Mouse (Mus musculus): ENCODE data around the gene Lrrc8b. TPM values are rescaled to one million over a fixed set of nuclear protein-coding genes. Genes with fewer than 3 reads are reported as not detected.

Gene Lrrc8b
- polyA plus RNA-seq, 1 experiment from 2014 or later, result 22.9 TPM

DNA sequence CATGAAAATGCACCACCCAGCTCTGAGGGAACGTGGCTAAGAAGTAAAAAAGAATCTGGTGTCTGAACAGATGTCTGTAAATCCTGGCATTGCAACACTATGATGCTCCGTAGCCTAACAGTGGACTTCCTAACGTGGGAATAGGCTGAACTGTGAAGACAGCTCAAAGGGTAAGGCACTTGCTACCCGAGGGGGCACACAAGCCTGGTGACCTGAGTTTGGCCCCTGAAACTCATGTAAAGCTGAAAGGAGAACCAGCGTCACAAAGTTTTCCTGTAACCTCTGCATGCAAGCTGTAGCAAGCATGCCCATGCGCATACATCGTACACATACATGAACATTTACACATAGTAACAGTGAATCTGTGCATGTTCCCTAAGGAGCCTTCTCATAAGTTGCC lies 81.0 kb downstream of the Lrrc8b start:
- no peaks in the 10 kb centered on the region for H3K9me3 ChIP-seq (ENCODE audit: control insufficient read depth, low read length)
- WGBS, result 70% methylated on average over 7 of the region's 7 CpGs
- H3K4me1 ChIP-seq (ENCODE audit: control insufficient read depth, insufficient read depth, low read length), result peaks cover 14% of the 10 kb centered on the region
- no peak overlapping the region for H3K4me2 ChIP-seq (ENCODE audit: low read depth, low read length)
- no peak for ATAC-seq (ENCODE audit: low read depth)
- H3K4me3 ChIP-seq (ENCODE audit: low read depth, low read length), result no peak overlapping the region
- no peaks in the 10 kb centered on the region for H3K36me3 ChIP-seq (ENCODE audit: control insufficient read depth, insufficient read depth, low read length)
- H3K9ac ChIP-seq (replicated peaks; ENCODE audit: low read depth, low read length), result no peak overlapping the region
- H3K27ac ChIP-seq (ENCODE audit: low read depth, low read length), result no peak overlapping the region
- H3K27me3 ChIP-seq (ENCODE audit: control insufficient read depth, insufficient read depth, low read length), result no peaks in the 10 kb centered on the region

- Histone ChIP-seq H3K4me3 (ENCODE audit: low read depth, low read length) (no peak overlapping the region), H3K27me3 (ENCODE audit: control insufficient read depth, insufficient read depth, low read length) (no peaks in the 10 kb centered on the region), H3K4me1 (ENCODE audit: control insufficient read depth, insufficient read depth, low read length) (peaks cover 11% of the 10 kb centered on the region), H3K4me2 (ENCODE audit: low read depth, low read length) (no peak overlapping the region), H3K9ac (replicated peaks; ENCODE audit: low read depth, low read length) (no peak overlapping the region), H3K36me3 (ENCODE audit: control insufficient read depth, insufficient read depth, low read length) (no peaks in the 10 kb centered on the region), H3K27ac (ENCODE audit: low read depth, low read length) (no peak overlapping the region), H3K9me3 (ENCODE audit: control insufficient read depth, low read length) (no peaks in the 10 kb centered on the region)
- no peak for ATAC-seq (ENCODE audit: low read depth)
- 21% methylated on average over 4 of the region's 4 CpGs for WGBS
Measured at GRCm38 (mm10) chr5:105498429-105499000, 82.9 kb downstream of the Lrrc8b start.

DNA sequence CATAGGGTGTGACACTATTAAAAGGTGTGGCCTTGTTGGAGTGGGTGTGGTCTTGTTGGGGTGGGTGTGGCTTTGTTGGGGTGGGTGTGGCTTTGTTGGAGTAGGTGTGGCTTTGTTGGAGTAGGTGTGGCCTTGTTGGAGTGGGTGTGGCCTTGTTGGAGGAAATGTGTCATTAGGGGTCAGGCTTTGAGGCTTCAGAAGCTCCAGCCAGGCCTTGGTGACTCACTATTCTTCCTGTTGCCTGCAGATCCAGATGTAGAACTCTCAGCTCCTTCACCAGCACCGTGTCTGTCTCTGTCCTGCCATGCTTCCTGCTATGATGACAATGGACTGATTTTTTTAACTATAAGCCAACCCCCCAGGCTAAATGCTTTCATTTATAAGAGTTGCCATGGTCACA lies 83.8 kb downstream of the Lrrc8b start:
- H3K9ac ChIP-seq (replicated peaks; ENCODE audit: low read depth, low read length), result no peak overlapping the region
- ATAC-seq (ENCODE audit: low read depth), result no peak
- H3K4me3 ChIP-seq (ENCODE audit: low read depth, low read length), result no peak overlapping the region
- H3K27me3 ChIP-seq (ENCODE audit: control insufficient read depth, insufficient read depth, low read length), result no peaks in the 10 kb centered on the region
- H3K36me3 ChIP-seq (ENCODE audit: control insufficient read depth, insufficient read depth, low read length), result no peaks in the 10 kb centered on the region
- no peaks in the 10 kb centered on the region for H3K9me3 ChIP-seq (ENCODE audit: control insufficient read depth, low read length)
- H3K4me1 ChIP-seq (ENCODE audit: control insufficient read depth, insufficient read depth, low read length), result peaks cover 11% of the 10 kb centered on the region
- no peak overlapping the region for H3K27ac ChIP-seq (ENCODE audit: low read depth, low read length)
- H3K4me2 ChIP-seq (ENCODE audit: low read depth, low read length), result no peak overlapping the region
- WGBS, result 32% methylated on average over 1 of the region's 1 CpGs

GRCm38 (mm10) chr5:105500132-105501121 lies 84.9 kb downstream of the Lrrc8b start:
- Histone ChIP-seq H3K27me3 (ENCODE audit: control insufficient read depth, insufficient read depth, low read length) (no peaks in the 10 kb centered on the region), H3K4me2 (ENCODE audit: low read depth, low read length) (no peak overlapping the region), H3K27ac (ENCODE audit: low read depth, low read length) (peak overlapping the region; percentile 10; the same call in 1 of the 2 replicates), H3K4me1 (ENCODE audit: control insufficient read depth, insufficient read depth, low read length) (peaks cover 11% of the 10 kb centered on the region), H3K9ac (replicated peaks; ENCODE audit: low read depth, low read length) (no peak overlapping the region), H3K4me3 (ENCODE audit: low read depth, low read length) (no peak overlapping the region), H3K9me3 (ENCODE audit: control insufficient read depth, low read length) (no peaks in the 10 kb centered on the region), H3K36me3 (ENCODE audit: control insufficient read depth, insufficient read depth, low read length) (no peaks in the 10 kb centered on the region)
- ATAC-seq (ENCODE audit: low read depth), result peak; percentile 18; the same call in 1 of the 2 replicates
- WGBS, result 42% methylated on average over 12 of the region's 12 CpGs

- ATAC-seq (ENCODE audit: low read depth), result no peak
- no peaks in the 10 kb centered on the region for H3K9me3 ChIP-seq (ENCODE audit: control insufficient read depth, low read length)
- H3K27ac ChIP-seq (ENCODE audit: low read depth, low read length), result no peak overlapping the region
- H3K4me2 ChIP-seq (ENCODE audit: low read depth, low read length), result no peak overlapping the region
- H3K9ac ChIP-seq (replicated peaks; ENCODE audit: low read depth, low read length), result no peak overlapping the region
- WGBS, result 94% methylated on average over 3 of the region's 3 CpGs
- H3K4me1 ChIP-seq (ENCODE audit: control insufficient read depth, insufficient read depth, low read length), result peaks cover 11% of the 10 kb centered on the region
- no peaks in the 10 kb centered on the region for H3K36me3 ChIP-seq (ENCODE audit: control insufficient read depth, insufficient read depth, low read length)
- H3K27me3 ChIP-seq (ENCODE audit: control insufficient read depth, insufficient read depth, low read length), result no peaks in the 10 kb centered on the region
- no peak overlapping the region for H3K4me3 ChIP-seq (ENCODE audit: low read depth, low read length)
Measured at GRCm38 (mm10) chr5:105501136-105501535, 85.6 kb downstream of the Lrrc8b start.

DNA sequence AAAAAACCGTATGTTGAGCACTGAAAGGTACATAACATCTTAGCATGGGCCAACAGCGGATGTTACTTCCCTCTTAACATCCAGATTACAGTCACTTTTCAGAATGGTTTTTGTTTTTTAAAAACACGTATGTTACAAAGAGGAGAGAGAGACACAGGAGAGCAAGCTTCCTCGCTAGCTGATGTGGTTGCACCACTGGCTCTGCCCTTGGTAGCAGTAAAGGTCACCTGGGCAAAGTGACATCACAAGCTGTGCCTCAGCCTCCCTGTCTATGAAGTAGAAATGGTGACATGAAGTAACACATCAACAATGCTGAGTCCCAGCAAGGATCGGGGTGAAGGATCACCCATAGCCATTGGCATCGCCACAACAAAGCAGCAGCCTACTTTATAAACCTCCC lies 93.2 kb downstream of the Lrrc8b start:
- 92% methylated on average over 6 of the region's 6 CpGs for WGBS
- H3K4me1 ChIP-seq (ENCODE audit: control insufficient read depth, insufficient read depth, low read length), result no peaks in the 10 kb centered on the region
- no peaks in the 10 kb centered on the region for H3K9me3 ChIP-seq (ENCODE audit: control insufficient read depth, low read length)
- no peaks in the 10 kb centered on the region for H3K36me3 ChIP-seq (ENCODE audit: control insufficient read depth, insufficient read depth, low read length)
- H3K4me2 ChIP-seq (ENCODE audit: low read depth, low read length), result no peak overlapping the region
- ATAC-seq (ENCODE audit: low read depth), result no peak
- no peaks in the 10 kb centered on the region for H3K27me3 ChIP-seq (ENCODE audit: control insufficient read depth, insufficient read depth, low read length)
- no peak overlapping the region for H3K4me3 ChIP-seq (ENCODE audit: low read depth, low read length)
- no peak overlapping the region for H3K27ac ChIP-seq (ENCODE audit: low read depth, low read length)
- no peak overlapping the region for H3K9ac ChIP-seq (replicated peaks; ENCODE audit: low read depth, low read length)

DNA sequence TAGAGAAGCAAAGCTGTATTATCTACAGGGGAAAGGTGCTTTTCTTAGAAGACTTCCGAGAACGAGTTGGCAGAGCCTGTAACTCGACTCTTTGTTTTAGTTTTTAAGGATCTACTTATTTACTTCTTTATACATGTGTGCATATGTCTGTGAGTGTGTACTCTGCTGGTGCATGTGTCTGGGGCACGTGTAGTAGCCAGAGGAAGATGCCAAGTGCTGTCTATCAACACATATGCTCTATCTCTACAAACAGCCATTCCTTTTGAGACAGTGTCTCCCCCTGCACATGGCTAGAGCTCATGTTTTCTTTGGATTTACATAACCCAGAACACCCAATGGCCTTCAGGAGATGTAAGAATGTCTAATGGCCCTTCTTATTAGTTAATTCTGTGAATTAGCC lies 96.7 kb downstream of the Lrrc8b start:
- WGBS, result 83% methylated on average over 4 of the region's 4 CpGs
- H3K27ac ChIP-seq (ENCODE audit: low read depth, low read length), result no peak overlapping the region
- H3K36me3 ChIP-seq (ENCODE audit: control insufficient read depth, insufficient read depth, low read length), result no peaks in the 10 kb centered on the region
- ATAC-seq (ENCODE audit: low read depth), result no peak
- no peaks in the 10 kb centered on the region for H3K4me1 ChIP-seq (ENCODE audit: control insufficient read depth, insufficient read depth, low read length)
- H3K27me3 ChIP-seq (ENCODE audit: control insufficient read depth, insufficient read depth, low read length), result no peaks in the 10 kb centered on the region
- H3K4me2 ChIP-seq (ENCODE audit: low read depth, low read length), result no peak overlapping the region
- no peak overlapping the region for H3K4me3 ChIP-seq (ENCODE audit: low read depth, low read length)
- H3K9ac ChIP-seq (replicated peaks; ENCODE audit: low read depth, low read length), result no peak overlapping the region
- H3K9me3 ChIP-seq (ENCODE audit: control insufficient read depth, low read length), result no peaks in the 10 kb centered on the region

DNA sequence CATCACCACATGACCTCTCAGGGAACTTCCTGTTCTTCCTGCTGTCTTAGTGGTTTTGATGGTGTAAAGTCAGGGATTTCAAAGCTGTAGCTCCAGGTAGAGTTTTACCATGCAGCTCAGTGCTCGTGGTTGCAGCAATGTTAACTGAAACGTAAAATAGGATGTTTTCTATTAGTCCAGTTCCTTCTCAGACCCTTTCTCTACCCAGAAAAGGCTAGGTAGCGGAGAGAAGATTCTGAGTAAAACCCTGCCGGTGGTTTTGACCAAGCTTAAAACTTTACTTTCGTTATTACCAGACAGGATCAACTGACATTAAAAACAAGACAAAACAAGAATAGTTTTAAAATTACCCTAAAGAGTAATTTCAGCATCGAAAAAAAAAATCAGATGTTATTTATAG lies 100.0 kb downstream of the Lrrc8b start:
- no peaks in the 10 kb centered on the region for H3K9me3 ChIP-seq (ENCODE audit: control insufficient read depth, low read length)
- no peak overlapping the region for H3K9ac ChIP-seq (replicated peaks; ENCODE audit: low read depth, low read length)
- no peak overlapping the region for H3K4me3 ChIP-seq (ENCODE audit: low read depth, low read length)
- WGBS, result 75% methylated on average over 6 of the region's 6 CpGs
- H3K36me3 ChIP-seq (ENCODE audit: control insufficient read depth, insufficient read depth, low read length), result no peaks in the 10 kb centered on the region
- no peak for ATAC-seq (ENCODE audit: low read depth)
- H3K4me1 ChIP-seq (ENCODE audit: control insufficient read depth, insufficient read depth, low read length), result 0 out of 2 replicates have a peak, but pooled peaks cover 6% of the 10 kb centered on the region
- H3K27ac ChIP-seq (ENCODE audit: low read depth, low read length), result no peak overlapping the region
- no peak overlapping the region for H3K4me2 ChIP-seq (ENCODE audit: low read depth, low read length)
- no peaks in the 10 kb centered on the region for H3K27me3 ChIP-seq (ENCODE audit: control insufficient read depth, insufficient read depth, low read length)

- Histone ChIP-seq H3K9ac (replicated peaks; ENCODE audit: low read depth, low read length) (no peak overlapping the region), H3K4me1 (ENCODE audit: control insufficient read depth, insufficient read depth, low read length) (0 out of 2 replicates have a peak, but pooled peaks cover 6% of the 10 kb centered on the region), H3K36me3 (ENCODE audit: control insufficient read depth, insufficient read depth, low read length) (no peaks in the 10 kb centered on the region), H3K4me2 (ENCODE audit: low read depth, low read length) (no peak overlapping the region), H3K9me3 (ENCODE audit: control insufficient read depth, low read length) (no peaks in the 10 kb centered on the region), H3K27ac (ENCODE audit: low read depth, low read length) (no peak overlapping the region), H3K4me3 (ENCODE audit: low read depth, low read length) (no peak overlapping the region), H3K27me3 (ENCODE audit: control insufficient read depth, insufficient read depth, low read length) (no peaks in the 10 kb centered on the region)
- no peak for ATAC-seq (ENCODE audit: low read depth)
- 89% methylated on average over 3 of the region's 3 CpGs for WGBS
Measured at GRCm38 (mm10) chr5:105516290-105516689, 100.7 kb downstream of the Lrrc8b start.

Data from neural tube, embryonic 14.5 days (tissue).